In the genomic region with DNA sequence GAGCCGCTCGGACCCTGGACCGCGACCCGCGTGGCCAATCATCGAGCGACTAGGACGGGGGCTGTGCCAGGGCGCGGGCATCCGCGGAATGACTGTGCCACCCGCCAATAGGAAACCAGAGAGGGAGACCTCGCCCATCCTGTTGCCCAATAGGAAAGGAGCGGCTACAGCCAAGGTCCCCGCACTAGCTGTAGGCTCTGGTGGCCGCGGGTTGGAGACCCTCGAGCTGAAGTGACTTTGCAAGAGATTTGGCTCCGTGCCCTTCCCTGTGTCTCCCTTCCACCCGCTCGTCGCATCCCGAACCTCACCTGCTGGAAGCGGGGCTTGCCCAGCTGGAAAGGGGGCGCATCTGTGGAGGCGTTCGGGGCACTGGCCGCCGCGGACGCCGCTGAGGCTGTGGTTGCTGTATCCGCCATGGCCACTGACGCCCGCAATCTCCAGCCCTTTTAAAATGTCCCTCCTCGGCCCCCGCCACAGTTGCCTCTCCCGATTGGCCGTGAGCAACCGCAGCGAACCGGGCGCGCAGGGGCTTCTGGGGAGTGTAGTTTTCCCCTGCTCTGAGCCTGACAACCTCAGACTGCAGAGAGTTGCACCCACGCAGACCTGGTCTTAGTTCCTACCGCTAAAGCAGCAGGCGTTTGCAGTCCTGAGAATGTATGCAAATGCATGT, we compare ENCODE assay signal across 8 mouse cellular contexts. TPM values are rescaled to one million over a fixed set of nuclear protein-coding genes. Genes with fewer than 3 reads are reported as not detected.
DNase-seq lines count a peak whose midpoint lies in the region; ATAC-seq and TF ChIP-seq lines count a peak whose summit lies in the region.

Sfxn5 (minus strand) TSS at position 423 of the 670 bp plus-strand sequence.

- H3K36me3 ChIP-seq in embryonic facial prominence, embryonic 13.5 days, result peaks cover 12% of the 10 kb centered on the region
- no peaks in the 10 kb centered on the region for H3K36me3 ChIP-seq in kidney, adult 2 months (ENCODE audit: control insufficient read depth, insufficient read depth, low read length)
- 0 out of 2 replicates have a peak, but pooled peaks cover 12% of the 10 kb centered on the region for H3K36me3 ChIP-seq in limb, embryonic 12.5 days
- H3K36me3 ChIP-seq in midbrain, embryonic 15.5 days (replicated peaks), result no peaks in the 10 kb centered on the region
- no peaks in the 10 kb centered on the region for H3K36me3 ChIP-seq in spleen, adult 2 months (ENCODE audit: control insufficient read depth, insufficient read depth, low read length)

- no peaks in the 10 kb centered on the region for H3K9me3 ChIP-seq in embryonic facial prominence, embryonic 13.5 days
- H3K9me3 ChIP-seq in limb, embryonic 12.5 days, result no peaks in the 10 kb centered on the region
- H3K9me3 ChIP-seq in midbrain, embryonic 15.5 days, result no peaks in the 10 kb centered on the region

- H3K4me3 ChIP-seq in embryonic facial prominence, embryonic 13.5 days, result peak within 1 kb of the TSS; percentile 70
- peak within 1 kb of the TSS; percentile 92 for H3K4me3 ChIP-seq in kidney, adult 2 months (ENCODE audit: insufficient read depth, low read depth, low read length)
- peak within 1 kb of the TSS; percentile 68 for H3K4me3 ChIP-seq in limb, embryonic 12.5 days (replicated peaks)
- H3K4me3 ChIP-seq in midbrain, embryonic 15.5 days, result peak within 1 kb of the TSS; percentile 60
- H3K4me3 ChIP-seq in spleen, adult 2 months (ENCODE audit: extremely low read depth, insufficient read depth, insufficient read length), result peak within 1 kb of the TSS; percentile 72

- no peak for TF ChIP-seq CTCF in kidney, adult 2 months (conservative IDR thresholded peaks at IDR 0.05; ENCODE audit: insufficient read depth, insufficient read length, low read depth, low read length)
- no peak for TF ChIP-seq CTCF in spleen, adult 2 months (IDR thresholded peaks at IDR 0.05; ENCODE audit: extremely low read depth, insufficient read depth, insufficient read length, insufficient replicate concordance)

- TF ChIP-seq POLR2A in kidney, adult 2 months (IDR thresholded peaks at IDR 0.05; ENCODE audit: low read depth, low read length), result peak; percentile 48
- peak; percentile 24; the same call in 1 of the 2 replicates for TF ChIP-seq POLR2A in spleen, adult 2 months (IDR thresholded peaks at IDR 0.05; ENCODE audit: low read depth, low read length)

- peak; percentile 95 for ATAC-seq in embryonic facial prominence, embryonic 13.5 days (ENCODE audit: insufficient number of reproducible peaks, insufficient read depth, low FRiP score, low TSS enrichment, low read depth)
- peak; percentile 99 for ATAC-seq in limb, embryonic 12.5 days (ENCODE audit: insufficient number of reproducible peaks, insufficient read depth, low FRiP score, low TSS enrichment, low read depth)
- ATAC-seq in midbrain, embryonic 15.5 days (replicated peaks), result peak; percentile 97

- WGBS in embryonic facial prominence, embryonic 13.5 days, result under 1% methylated on average over 49 of the region's 49 CpGs
- WGBS in kidney, adult 2 months, result under 1% methylated on average over 49 of the region's 49 CpGs
- under 1% methylated on average over 49 of the region's 49 CpGs for WGBS in limb, embryonic 12.5 days
- WGBS in midbrain, embryonic 15.5 days, result under 1% methylated on average over 49 of the region's 49 CpGs
- WGBS in spleen, adult 2 months, result under 1% methylated on average over 49 of the region's 49 CpGs

- peak within 1 kb of the TSS; percentile 98 for H3K4me2 ChIP-seq in embryonic facial prominence, embryonic 13.5 days
- peak within 1 kb of the TSS; percentile 96 for H3K4me2 ChIP-seq in limb, embryonic 12.5 days
- H3K4me2 ChIP-seq in midbrain, embryonic 15.5 days, result peak within 1 kb of the TSS; percentile 98

- peak within 1 kb of the TSS; percentile 80 for H3K9ac ChIP-seq in embryonic facial prominence, embryonic 13.5 days
- peak within 1 kb of the TSS; percentile 71 for H3K9ac ChIP-seq in limb, embryonic 12.5 days (replicated peaks)
- H3K9ac ChIP-seq in midbrain, embryonic 15.5 days, result peak within 1 kb of the TSS; percentile 63

- H3K27me3 ChIP-seq in embryonic facial prominence, embryonic 13.5 days, result peaks cover 18% of the 10 kb centered on the region
- H3K27me3 ChIP-seq in kidney, adult 2 months (replicated peaks; ENCODE audit: control insufficient read depth, insufficient read depth, low read length), result no peaks in the 10 kb centered on the region
- peaks cover 47% of the 10 kb centered on the region for H3K27me3 ChIP-seq in limb, embryonic 12.5 days
- H3K27me3 ChIP-seq in midbrain, embryonic 15.5 days (replicated peaks), result peaks cover 3% of the 10 kb centered on the region; the same call in 1 of the 2 replicates
- peaks cover 2% of the 10 kb centered on the region; the same call in 1 of the 2 replicates for H3K27me3 ChIP-seq in spleen, adult 2 months (ENCODE audit: control insufficient read depth, insufficient read depth, low read length)

- H3K27ac ChIP-seq in embryonic facial prominence, embryonic 13.5 days, result peak within 1 kb of the TSS; percentile 88
- H3K27ac ChIP-seq in kidney, adult 2 months (ENCODE audit: insufficient read depth, low read depth, low read length), result peak within 1 kb of the TSS; percentile 98
- peak within 1 kb of the TSS; percentile 89 for H3K27ac ChIP-seq in limb, embryonic 12.5 days
- peak within 1 kb of the TSS; percentile 92 for H3K27ac ChIP-seq in midbrain, embryonic 15.5 days
- peak within 1 kb of the TSS; percentile 77 for H3K27ac ChIP-seq in spleen, adult 2 months (ENCODE audit: insufficient read depth, low read length)

- DNase-seq in 3134 (ENCODE audit: extremely low read depth, insufficient read length, low spot score), result peak; percentile 93
- DNase-seq in adrenal gland, postnatal 36 days, result peak; percentile 98 to 99
- DNase-seq in heart, adult 18-20 months, result peak; percentile 97
- peak; percentile 98 for DNase-seq in kidney, adult 2 months
- DNase-seq in spleen, adult 2 months (ENCODE audit: low read depth in 1 of 2, low spot score in 2 of 2), result peak; percentile 79 to 97

- peaks cover 11% of the 10 kb centered on the region for H3K4me1 ChIP-seq in embryonic facial prominence, embryonic 13.5 days
- peaks cover 15% of the 10 kb centered on the region; the same call in 1 of the 2 replicates for H3K4me1 ChIP-seq in kidney, adult 2 months (ENCODE audit: control insufficient read depth, insufficient read depth, low read length)
- H3K4me1 ChIP-seq in limb, embryonic 12.5 days (replicated peaks), result peaks cover 14% of the 10 kb centered on the region
- peaks cover 15% of the 10 kb centered on the region for H3K4me1 ChIP-seq in midbrain, embryonic 15.5 days
- H3K4me1 ChIP-seq in spleen, adult 2 months (ENCODE audit: control insufficient read depth, insufficient read depth, insufficient read length), result no peaks in the 10 kb centered on the region; the same call in 1 of the 2 replicates

RNA-seq across cellular contexts. Expression of gene Sfxn5, which starts in this region (rescaled TPM):
- total RNA-seq in adrenal gland, postnatal 36 days (2021), result 10 to 100 TPM; 19.9 to 20.5 TPM
- polyA plus RNA-seq in embryonic facial prominence, embryonic 13.5 days (2015; fragmentation: Nextera tagmentation; extraction: Ambion mirVana), result 7.0 and 8.2 TPM in 2 replicates
- total RNA-seq in heart, adult 18-20 months (2021), result 1 to 10 TPM; 2.8 to 5.7 TPM
- polyA plus RNA-seq in kidney, adult 2 months (2012; rRNA removed), result 23.6 and 25.8 TPM in 2 replicates
- polyA plus RNA-seq in limb, embryonic 12.5 days (2016; fragmentation: Nextera tagmentation; extraction: Ambion mirVana), result 8.3 and 10.2 TPM in 2 replicates
- 26.0 and 29.5 TPM in 2 replicates for polyA plus RNA-seq in midbrain, embryonic 15.5 days (2015; fragmentation: Nextera tagmentation; extraction: Ambion mirVana)
- 3.5 and 6.2 TPM in 2 replicates for polyA plus RNA-seq in spleen, adult 2 months (2012; rRNA removed)

Comparison
In these comparisons a context has a peak if more than half of its experiments do, and no peak if none do; other contexts are left out.
1. Peak in every context shown above with its lines: DNase-seq, ATAC-seq, H3K4me3 ChIP-seq and H3K27ac ChIP-seq.